Mouse (Mus musculus) forebrain, embryonic 11.5 days (tissue): ENCODE data around the gene a. TPM values are rescaled to one million over a fixed set of nuclear protein-coding genes. Genes with fewer than 3 reads are reported as not detected.

Experiments
- ATAC-seq: fragments of 200-750 bp; cut with Nextera tagmentation; replicated peaks from 2 replicates; pipeline ENCODE4 v1.8.0; 2017; ENCODE audit warnings: moderate TSS enrichment; ENCODE audit not compliant: low FRiP score
- DNase-seq: peaks from one replicate; pipeline ENCODE4 v3.0.0-alpha.2; 2017; ENCODE audit warnings: low spot score
- H3K27ac ChIP-seq: fragments of 300-500 bp; sonication (generic); 2 replicates; pipeline ENCODE4 v1.5.1; 2014; ENCODE audit warnings: low read depth, low read length
- H3K27me3 ChIP-seq: fragments of 300-500 bp; sonication (generic); 2 replicates; pipeline ENCODE4 v1.6.1; 2014; ENCODE audit warnings: mild to moderate bottlenecking, low read length, mixed read lengths; ENCODE audit not compliant: control insufficient read depth, insufficient read depth
- H3K36me3 ChIP-seq: fragments of 300-500 bp; sonication (generic); 2 replicates; pipeline ENCODE4 v1.6.1; 2014; ENCODE audit warnings: mild to moderate bottlenecking, low read length, moderate library complexity, mixed read lengths; ENCODE audit not compliant: control insufficient read depth, insufficient read depth
- H3K4me1 ChIP-seq: fragments of 300-500 bp; sonication (generic); replicated peaks from 2 replicates; pipeline ENCODE4 v1.6.1; 2014; ENCODE audit warnings: low read length, mixed read lengths; ENCODE audit not compliant: control insufficient read depth, insufficient read depth
- H3K4me2 ChIP-seq: fragments of 300-500 bp; sonication (generic); 2 replicates; pipeline ENCODE4 v1.6.1; 2014; ENCODE audit warnings: low read depth, mild to moderate bottlenecking, low read length, moderate library complexity, mixed read lengths; ENCODE audit not compliant: severe bottlenecking
- H3K4me3 ChIP-seq: fragments of 300-500 bp; sonication (generic); 2 replicates; pipeline ENCODE4 v1.5.1; 2014; ENCODE audit warnings: low read depth, low read length
- H3K9ac ChIP-seq: fragments of 300-500 bp; sonication (generic); 2 replicates; pipeline ENCODE4 v1.6.1; 2014; ENCODE audit warnings: low read length
- H3K9me3 ChIP-seq: fragments of 300-500 bp; sonication (generic); 2 replicates; pipeline ENCODE4 v1.6.1; 2016; ENCODE audit warnings: low read length, mixed read lengths; ENCODE audit not compliant: control insufficient read depth
- WGBS: fragments of 180-500 bp; shearing (Covaris S2); extraction: QIAGEN DNeasy Blood & Tissue Kit; methylation state at CpG from one replicate; pipeline ENCODE4 v1.1.7; 2014; 5-methylcytosine and 5-hydroxymethylcytosine counted together
- polyA plus RNA-seq: library from polyadenylated mRNA; unstranded; fragments of >200 nt; fragmentation: Nextera tagmentation; extraction: Ambion mirVana; gene quantifications from 2 replicates; pipeline ENCODE4 v1.2.1, GENCODE M21; 2014

a gene
- 0.69 and 1.0 TPM in 2 replicates for polyA plus RNA-seq

DNA sequence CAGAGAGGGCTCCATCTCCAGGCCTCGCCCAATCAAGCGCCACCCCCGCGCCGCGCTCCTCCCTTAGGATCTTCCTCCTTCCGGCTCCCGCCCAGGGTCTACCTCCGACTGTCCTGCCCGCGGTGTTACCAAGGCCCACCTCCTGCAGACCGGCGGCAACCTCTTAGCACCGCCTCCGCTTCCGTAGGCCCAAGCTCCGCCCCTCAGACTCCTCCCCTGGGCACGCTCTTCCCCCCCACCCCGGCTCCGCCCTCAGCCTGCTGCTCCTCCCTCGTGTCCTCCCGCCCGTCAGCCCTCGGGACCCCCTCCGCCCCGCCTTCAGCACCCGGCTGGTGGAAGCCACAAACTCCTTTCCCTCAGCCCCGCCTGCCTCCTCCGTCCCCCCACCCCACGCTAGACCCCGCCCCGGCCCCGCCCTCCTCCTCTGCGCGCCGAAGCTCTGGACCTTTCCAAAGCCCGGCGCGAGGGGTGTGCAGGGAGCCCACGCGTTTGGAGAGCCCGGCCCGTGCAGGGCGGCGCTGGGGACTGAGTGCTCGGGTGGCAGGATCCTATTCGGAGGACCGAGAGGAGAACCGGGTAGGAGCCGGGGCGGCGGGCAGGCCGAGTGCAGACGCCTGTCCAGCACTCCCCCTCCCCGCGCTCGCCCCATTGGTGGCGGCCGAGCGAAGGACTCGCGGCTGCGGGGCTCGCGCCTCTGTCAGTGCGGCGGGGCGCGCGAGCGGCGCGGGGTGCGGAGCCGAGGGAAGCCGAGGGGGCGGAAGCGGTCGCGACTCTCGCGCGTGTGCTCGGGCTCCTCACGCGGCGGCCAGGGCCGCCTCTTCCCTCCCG is at the start of gene a, which contains the start of gene Raly:
a (plus strand) TSS at position 747 of the 828 bp plus-strand sequence.
Raly (plus strand) TSS at position 441 of the 828 bp plus-strand sequence.
- Histone ChIP-seq H3K9me3 (no peaks in the 10 kb centered on the region), H3K4me2 (peak within 1 kb of the TSS; percentile 73), H3K27ac (peak within 1 kb of the TSS; percentile 96), H3K27me3 (no peaks in the 10 kb centered on the region), H3K4me3 (peak within 1 kb of the TSS; percentile 97), H3K36me3 (no peaks in the 10 kb centered on the region), H3K4me1 (peaks cover 6% of the 10 kb centered on the region), H3K9ac (peak within 1 kb of the TSS; percentile 85)
- DNase-seq: peak; percentile 100
- peak; percentile 97 for ATAC-seq
- WGBS: under 1% methylated on average over 76 of the region's 89 CpGs

DNA sequence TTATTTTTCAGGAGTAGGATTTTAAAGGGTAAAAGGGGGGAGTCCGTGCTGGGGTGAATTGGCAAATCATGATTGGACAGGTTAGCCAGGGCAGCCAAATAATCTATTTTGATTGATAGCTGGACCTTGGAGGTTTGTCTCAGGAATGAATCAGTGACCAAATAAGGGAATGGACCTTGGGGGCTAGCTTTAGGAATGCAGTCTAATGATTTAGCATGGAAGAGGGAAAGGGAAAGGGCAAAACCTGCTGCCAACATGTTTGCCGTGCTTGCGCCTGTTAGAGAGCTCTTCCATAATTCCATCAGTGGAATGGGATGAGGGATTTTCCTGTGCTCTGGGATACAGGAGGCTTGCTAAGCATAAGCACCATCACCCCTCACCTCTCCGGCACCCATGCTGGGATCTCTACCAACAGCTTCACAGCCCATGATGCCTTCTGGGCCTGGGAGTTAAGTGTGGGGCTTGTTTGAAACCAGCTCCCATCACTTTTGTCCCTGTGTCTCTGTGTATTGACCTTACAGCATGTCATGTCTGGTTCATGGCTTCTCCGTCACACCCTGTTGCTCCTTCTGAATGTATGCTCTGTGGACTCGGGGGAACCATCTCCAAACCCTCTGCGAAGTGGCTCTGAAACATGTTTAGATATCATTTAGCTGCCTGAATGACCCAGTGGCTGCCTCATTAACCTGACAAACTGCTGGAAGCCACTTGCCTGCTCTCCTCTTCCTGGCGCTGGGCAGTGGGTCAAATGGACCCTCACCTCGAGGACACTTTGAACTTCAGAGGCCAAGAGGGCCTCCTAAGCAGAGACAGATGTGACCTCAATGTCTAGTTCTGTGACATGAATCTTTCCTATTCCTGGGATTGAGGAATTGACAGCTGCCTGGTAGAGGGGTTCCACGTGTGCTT is 48.0 kb upstream of the a start:
- Histone ChIP-seq H3K4me1 (no peaks in the 10 kb centered on the region), H3K36me3 (no peaks in the 10 kb centered on the region), H3K4me2 (no peak overlapping the region), H3K27me3 (no peaks in the 10 kb centered on the region; the same call in 1 of the 2 replicates), H3K9ac (no peak overlapping the region), H3K4me3 (no peak overlapping the region), H3K9me3 (no peaks in the 10 kb centered on the region), H3K27ac (no peak overlapping the region)
- WGBS: 73% methylated on average over 10 of the region's 10 CpGs
- DNase-seq (no peak), ATAC-seq (no peak)

DNA sequence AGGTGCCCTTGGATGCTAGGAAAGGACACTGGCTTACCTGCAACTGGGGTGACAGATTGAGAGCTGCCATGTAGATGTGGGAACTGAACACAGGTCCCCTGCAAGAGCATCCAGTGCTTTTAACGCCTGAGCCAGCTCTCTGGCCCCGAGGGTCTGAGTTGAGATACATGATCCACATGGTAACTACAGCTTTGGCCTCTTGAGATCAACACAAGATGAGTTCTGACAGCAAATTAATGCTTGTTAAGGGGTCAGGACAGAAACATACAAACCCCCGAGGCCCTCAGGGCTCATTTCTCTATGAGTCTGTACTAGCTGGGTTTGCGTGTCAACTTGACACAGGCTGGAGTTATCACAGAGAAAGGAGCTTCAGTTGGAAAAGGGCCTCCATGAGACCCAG is 47.3 kb upstream of the a start:
- H3K4me3 ChIP-seq: no peak overlapping the region
- DNase-seq: no peak
- no peaks in the 10 kb centered on the region for H3K9me3 ChIP-seq
- H3K9ac ChIP-seq: no peak overlapping the region
- WGBS: 79% methylated on average over 4 of the region's 4 CpGs
- no peaks in the 10 kb centered on the region for H3K36me3 ChIP-seq
- ATAC-seq: no peak
- H3K27me3 ChIP-seq: no peaks in the 10 kb centered on the region; the same call in 1 of the 2 replicates
- no peaks in the 10 kb centered on the region; the same call in 1 of the 2 replicates for H3K4me1 ChIP-seq
- H3K27ac ChIP-seq: no peak overlapping the region
- H3K4me2 ChIP-seq: no peak overlapping the region

DNA sequence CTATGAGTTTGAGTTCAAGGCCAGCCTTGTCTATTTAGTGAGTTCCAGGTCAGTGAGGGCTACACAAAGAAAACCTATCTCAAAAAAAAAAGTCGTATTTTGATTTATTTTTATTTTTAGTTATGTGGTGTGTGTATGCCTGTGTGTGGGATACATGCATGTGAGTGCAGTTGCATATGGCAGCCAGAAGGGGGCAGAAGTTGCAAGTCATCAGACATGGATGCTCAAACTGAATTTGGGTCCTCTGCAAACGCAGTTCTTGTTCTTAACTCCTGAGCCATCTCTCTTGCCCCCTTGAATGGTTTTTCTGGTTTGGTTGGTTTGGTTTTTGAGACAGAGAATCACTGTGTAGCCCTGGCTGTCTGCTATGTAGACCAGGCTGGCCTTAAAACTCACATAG is 42.8 kb upstream of the a start:
- H3K4me3 ChIP-seq: no peak overlapping the region
- ATAC-seq (no peak), DNase-seq (no peak)
- no peaks in the 10 kb centered on the region for H3K9me3 ChIP-seq
- no peaks in the 10 kb centered on the region for H3K36me3 ChIP-seq
- no peak overlapping the region for H3K4me2 ChIP-seq
- WGBS: 92% methylated on average over 2 of the region's 2 CpGs
- peaks cover 2% of the 10 kb centered on the region; the same call in 1 of the 2 replicates for H3K4me1 ChIP-seq
- H3K27ac ChIP-seq: no peak overlapping the region
- H3K27me3 ChIP-seq: no peaks in the 10 kb centered on the region; the same call in 1 of the 2 replicates
- H3K9ac ChIP-seq: no peak overlapping the region

DNA sequence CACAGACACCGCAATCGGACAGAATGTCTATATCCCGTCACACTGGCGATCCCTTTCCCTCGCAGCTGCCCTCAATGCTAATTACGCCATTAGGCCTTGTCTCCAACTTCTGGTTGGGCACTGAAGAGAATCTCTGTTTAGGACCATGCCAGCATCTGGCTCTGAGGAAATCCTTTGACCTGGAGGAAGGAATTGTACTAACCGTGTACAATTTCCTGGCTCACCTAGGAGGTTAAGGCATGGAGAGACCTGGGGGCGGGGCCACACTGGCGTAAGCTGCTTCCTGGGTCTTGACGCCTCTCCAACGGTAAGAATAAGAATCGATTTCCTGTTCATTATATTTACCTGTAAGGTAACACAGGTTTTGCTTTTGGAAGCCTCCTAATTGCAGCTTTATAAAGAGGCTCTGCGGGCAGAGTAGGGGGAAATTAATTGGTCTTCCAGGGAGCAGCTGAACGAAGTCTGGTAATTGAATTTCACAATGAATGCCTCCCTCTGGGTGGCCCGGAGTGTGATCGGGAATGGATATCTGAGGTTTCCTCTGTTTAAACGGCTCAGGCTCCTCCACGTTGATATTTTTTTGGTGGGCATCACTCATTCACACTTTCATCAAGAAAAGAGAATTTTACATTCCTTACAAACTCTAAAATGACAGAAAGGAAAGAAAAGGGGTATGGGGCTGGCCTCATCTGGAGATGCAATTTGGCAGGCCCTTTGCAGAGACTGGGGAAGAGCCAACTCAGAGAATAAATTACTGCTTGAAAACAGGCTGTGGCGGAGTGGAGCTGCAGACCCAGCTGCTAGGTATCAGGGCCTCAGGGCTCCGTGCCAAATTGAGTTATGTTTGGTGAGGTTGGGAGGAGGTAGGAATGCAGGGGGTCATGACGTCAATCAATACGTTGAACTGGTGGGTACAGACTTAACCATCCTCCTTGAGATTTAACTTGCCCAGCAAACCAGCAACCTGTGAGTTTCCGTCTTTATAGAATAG is 41.9 kb upstream of the a start:
- H3K27ac ChIP-seq: 0 out of 2 replicates have a peak overlapping the region, but pooled peaks have one; percentile 21
- WGBS: 39% methylated on average over 23 of the region's 23 CpGs

DNA sequence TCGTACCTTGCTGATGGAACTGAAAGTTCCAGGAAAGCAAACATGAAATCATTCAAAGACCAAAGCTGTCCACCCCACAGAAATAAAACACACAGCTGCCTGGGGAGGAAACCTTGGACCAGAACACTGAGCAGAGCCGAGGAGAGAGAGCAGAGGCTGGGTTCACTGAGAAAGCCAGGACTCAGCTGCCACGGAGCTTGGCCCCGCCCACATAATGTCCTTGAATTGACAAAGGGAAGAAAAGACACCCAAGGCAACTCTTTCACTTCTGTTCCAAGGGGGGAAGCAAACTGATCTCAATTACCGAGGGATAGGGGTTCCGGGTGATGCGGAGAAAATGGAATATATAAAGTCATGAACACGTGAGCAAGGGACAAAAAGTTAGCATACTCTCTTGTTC is 39.3 kb upstream of the a start:
- Histone ChIP-seq H3K4me2 (no peak overlapping the region), H3K9me3 (no peaks in the 10 kb centered on the region), H3K27ac (no peak overlapping the region), H3K9ac (no peak overlapping the region), H3K4me3 (no peak overlapping the region), H3K27me3 (no peaks in the 10 kb centered on the region; the same call in 1 of the 2 replicates), H3K4me1 (peaks cover 2% of the 10 kb centered on the region; the same call in 1 of the 2 replicates), H3K36me3 (no peaks in the 10 kb centered on the region)
- ATAC-seq (no peak), DNase-seq (no peak)
- 51% methylated on average over 8 of the region's 8 CpGs for WGBS

More for the DNA sequence above, 41.9 kb upstream of the a start:
- Histone ChIP-seq H3K36me3 (no peaks in the 10 kb centered on the region), H3K4me3 (no peak overlapping the region), H3K4me1 (peaks cover 2% of the 10 kb centered on the region; the same call in 1 of the 2 replicates), H3K27me3 (no peaks in the 10 kb centered on the region; the same call in 1 of the 2 replicates), H3K4me2 (no peak overlapping the region; the same call in 1 of the 2 replicates), H3K9ac (no peak overlapping the region), H3K9me3 (no peaks in the 10 kb centered on the region)
- peak; percentile 69 for DNase-seq
- ATAC-seq: no peak; the same call in 1 of the 2 replicates

DNA sequence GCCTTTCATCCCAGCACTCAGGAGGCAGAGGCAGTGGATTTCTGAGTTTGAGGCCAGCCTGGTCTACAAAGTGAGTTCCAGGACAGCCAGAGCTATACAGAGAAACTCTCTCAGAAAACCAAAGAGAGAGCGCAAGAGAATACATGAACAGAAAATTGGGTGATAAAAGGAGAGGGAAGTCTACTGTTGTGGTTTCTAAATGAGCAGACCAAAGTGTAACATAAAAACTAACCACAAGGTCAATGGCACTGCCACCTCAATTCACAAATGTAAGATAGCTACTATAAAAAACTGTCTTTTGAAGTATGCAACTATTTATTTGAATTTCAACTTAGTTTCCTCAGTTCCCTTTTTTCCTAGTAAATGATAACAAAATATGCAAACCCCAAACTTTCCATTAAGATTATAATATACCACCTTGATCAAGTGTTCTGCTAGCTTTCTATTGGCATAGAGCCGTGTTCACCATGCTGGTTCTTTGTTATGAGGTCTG is 37.1 kb upstream of the a start:
- Histone ChIP-seq H3K9me3 (no peaks in the 10 kb centered on the region), H3K27ac (no peak overlapping the region), H3K9ac (no peak overlapping the region), H3K4me3 (no peak overlapping the region), H3K4me1 (peaks cover 2% of the 10 kb centered on the region; the same call in 1 of the 2 replicates), H3K36me3 (no peaks in the 10 kb centered on the region), H3K4me2 (no peak overlapping the region), H3K27me3 (no peaks in the 10 kb centered on the region)
- DNase-seq (no peak), ATAC-seq (no peak)
- WGBS: 88% methylated on average over 2 of the region's 2 CpGs
